Mouse (Mus musculus): ENCODE results near the gene Tubb2a. TPM values are rescaled to one million over a fixed set of nuclear protein-coding genes. Genes with fewer than 3 reads are reported as not detected.
"Not testable (repeated sequence)": the region's sequence is repeated elsewhere in the genome, so short reads cannot be mapped to it uniquely, and the experiment has no call there.

Gene Tubb2a
- polyA plus RNA-seq, 1 experiment, result 37.1 TPM

GRCm38 (mm10) chr13:34101908-34102307, 24.1 kb upstream of the Tubb2a start:
- TF ChIP-seq POLR2A (IDR thresholded peaks at IDR 0.05; ENCODE audit: borderline replicate concordance, control insufficient read depth, low read depth, low read length) (no peak), CTCF (IDR thresholded peaks at IDR 0.05; ENCODE audit: control insufficient read depth, insufficient read depth, low read length) (no peak)
- Histone ChIP-seq H3K4me3 (replicated peaks; ENCODE audit: control insufficient read depth, low read depth, low read length) (no peak overlapping the region), H3K27ac (ENCODE audit: control insufficient read depth, insufficient read depth, low read depth, low read length, poor library complexity) (no peak overlapping the region), H3K4me1 (ENCODE audit: control insufficient read depth, insufficient read depth, low read length) (no peaks in the 10 kb centered on the region; the same call in 1 of the 2 replicates)
- WGBS, result 44% methylated on average over 9 of the region's 9 CpGs

GRCm38 (mm10) chr13:34101247-34101646, 23.4 kb upstream of the Tubb2a start:
- Histone ChIP-seq H3K27ac (ENCODE audit: control insufficient read depth, insufficient read depth, low read depth, low read length, poor library complexity) (no peak overlapping the region; the same call in 1 of the 2 replicates), H3K4me1 (ENCODE audit: control insufficient read depth, insufficient read depth, low read length) (no peaks in the 10 kb centered on the region; the same call in 1 of the 2 replicates), H3K4me3 (replicated peaks; ENCODE audit: control insufficient read depth, low read depth, low read length) (no peak overlapping the region)
- TF ChIP-seq CTCF (IDR thresholded peaks at IDR 0.05; ENCODE audit: control insufficient read depth, insufficient read depth, low read length), result no peak
- 89% methylated on average over 10 of the region's 10 CpGs for WGBS

GRCm38 (mm10) chr13:34100733-34101132, 22.9 kb upstream of the Tubb2a start:
- H3K27ac ChIP-seq (ENCODE audit: control insufficient read depth, insufficient read depth, low read depth, low read length, poor library complexity), result no peak overlapping the region
- 56% methylated on average over 3 of the region's 3 CpGs for WGBS

GRCm38 (mm10) chr13:34097086-34097485, 19.3 kb upstream of the Tubb2a start:
- H3K4me1 ChIP-seq (ENCODE audit: control insufficient read depth, insufficient read depth, low read length), result no peaks in the 10 kb centered on the region; the same call in 1 of the 2 replicates
- H3K4me3 ChIP-seq (replicated peaks; ENCODE audit: control insufficient read depth, low read depth, low read length), result no peak overlapping the region
- no peak for TF ChIP-seq POLR2A (IDR thresholded peaks at IDR 0.05; ENCODE audit: borderline replicate concordance, control insufficient read depth, low read depth, low read length)
- no peak for TF ChIP-seq CTCF (IDR thresholded peaks at IDR 0.05; ENCODE audit: control insufficient read depth, insufficient read depth, low read length)
- H3K27ac ChIP-seq (ENCODE audit: control insufficient read depth, insufficient read depth, low read depth, low read length, poor library complexity), result no peak overlapping the region
- 85% methylated on average over 3 of the region's 3 CpGs for WGBS

More at GRCm38 (mm10) chr13:34100733-34101132, 22.9 kb upstream of the Tubb2a start:
- no peak for TF ChIP-seq CTCF (IDR thresholded peaks at IDR 0.05; ENCODE audit: control insufficient read depth, insufficient read depth, low read length)
- TF ChIP-seq POLR2A (IDR thresholded peaks at IDR 0.05; ENCODE audit: borderline replicate concordance, control insufficient read depth, low read depth, low read length), result no peak
- Histone ChIP-seq H3K4me3 (replicated peaks; ENCODE audit: control insufficient read depth, low read depth, low read length) (no peak overlapping the region), H3K4me1 (ENCODE audit: control insufficient read depth, insufficient read depth, low read length) (no peaks in the 10 kb centered on the region; the same call in 1 of the 2 replicates)

GRCm38 (mm10) chr13:34096455-34096854, 18.6 kb upstream of the Tubb2a start:
- no peaks in the 10 kb centered on the region; the same call in 1 of the 2 replicates for H3K4me1 ChIP-seq (ENCODE audit: control insufficient read depth, insufficient read depth, low read length)
- no peak for TF ChIP-seq POLR2A (IDR thresholded peaks at IDR 0.05; ENCODE audit: borderline replicate concordance, control insufficient read depth, low read depth, low read length)
- H3K4me3 ChIP-seq (replicated peaks; ENCODE audit: control insufficient read depth, low read depth, low read length), result no peak overlapping the region
- H3K27ac ChIP-seq (ENCODE audit: control insufficient read depth, insufficient read depth, low read depth, low read length, poor library complexity), result no peak overlapping the region
- WGBS, result 62% methylated on average over 4 of the region's 4 CpGs

GRCm38 (mm10) chr13:34095542-34096435, 18.0 kb upstream of the Tubb2a start:
- WGBS, result 54% methylated on average over 7 of the region's 7 CpGs
- H3K27ac ChIP-seq (ENCODE audit: control insufficient read depth, insufficient read depth, low read depth, low read length, poor library complexity), result no peak overlapping the region
- no peak overlapping the region for H3K4me3 ChIP-seq (replicated peaks; ENCODE audit: control insufficient read depth, low read depth, low read length)
- H3K4me1 ChIP-seq (ENCODE audit: control insufficient read depth, insufficient read depth, low read length), result no peaks in the 10 kb centered on the region; the same call in 1 of the 2 replicates
- TF ChIP-seq POLR2A (IDR thresholded peaks at IDR 0.05; ENCODE audit: borderline replicate concordance, control insufficient read depth, low read depth, low read length) (no peak), CTCF (IDR thresholded peaks at IDR 0.05; ENCODE audit: control insufficient read depth, insufficient read depth, low read length) (no peak)

- H3K4me1 ChIP-seq (ENCODE audit: control insufficient read depth, insufficient read depth, low read length), result peaks cover 3% of the 10 kb centered on the region; the same call in 1 of the 2 replicates
- TF ChIP-seq POLR2A (IDR thresholded peaks at IDR 0.05; ENCODE audit: borderline replicate concordance, control insufficient read depth, low read depth, low read length) (no peak), CTCF (IDR thresholded peaks at IDR 0.05; ENCODE audit: control insufficient read depth, insufficient read depth, low read length) (no peak)
- H3K27ac ChIP-seq (ENCODE audit: control insufficient read depth, insufficient read depth, low read depth, low read length, poor library complexity), result no peak overlapping the region
- 9% methylated on average over 3 of the region's 3 CpGs for WGBS
- H3K4me3 ChIP-seq (replicated peaks; ENCODE audit: control insufficient read depth, low read depth, low read length), result no peak overlapping the region
Measured at GRCm38 (mm10) chr13:34089358-34089757, 11.6 kb upstream of the Tubb2a start.

- TF ChIP-seq CTCF (IDR thresholded peaks at IDR 0.05; ENCODE audit: control insufficient read depth, insufficient read depth, low read length) (no peak), POLR2A (IDR thresholded peaks at IDR 0.05; ENCODE audit: borderline replicate concordance, control insufficient read depth, low read depth, low read length) (no peak)
- Histone ChIP-seq H3K27ac (ENCODE audit: control insufficient read depth, insufficient read depth, low read depth, low read length, poor library complexity) (no peak overlapping the region), H3K4me1 (ENCODE audit: control insufficient read depth, insufficient read depth, low read length) (peaks cover 3% of the 10 kb centered on the region; the same call in 1 of the 2 replicates), H3K4me3 (replicated peaks; ENCODE audit: control insufficient read depth, low read depth, low read length) (peak overlapping the region; percentile 14)
- 33% methylated on average over 7 of the region's 7 CpGs for WGBS
Measured at GRCm38 (mm10) chr13:34088871-34089288, 11.1 kb upstream of the Tubb2a start.

GRCm38 (mm10) chr13:34088201-34088649, 10.4 kb upstream of the Tubb2a start:
- 48% methylated on average over 5 of the region's 5 CpGs for WGBS
- H3K4me1 ChIP-seq (ENCODE audit: control insufficient read depth, insufficient read depth, low read length); H3K27ac ChIP-seq (ENCODE audit: control insufficient read depth, insufficient read depth, low read depth, low read length, poor library complexity); H3K4me3 ChIP-seq (replicated peaks; ENCODE audit: control insufficient read depth, low read depth, low read length): not testable (repeated sequence)

Measured in bone marrow, adult 2 months (tissue).